Mouse (Mus musculus) intestine, embryonic 14.5 days (tissue): ENCODE results near the gene Ptger1. TPM values are rescaled to one million over a fixed set of nuclear protein-coding genes. Genes with fewer than 3 reads are reported as not detected.
A peak's percentile ranks its signal among the peaks of the same experiment; 100 is the strongest.

Experiments
- ATAC-seq: fragments of 200-750 bp; cut with Nextera tagmentation; replicated peaks from 2 replicates; pipeline ENCODE4 v1.8.0; 2017; ENCODE audit warnings: low read depth, moderate number of reproducible peaks, moderate TSS enrichment, moderate library complexity; ENCODE audit not compliant: low FRiP score, low TSS enrichment
- DNase-seq: peaks from one replicate; pipeline ENCODE4 v3.0.0-alpha.2; 2018; ENCODE audit warnings: low spot score
- H3K27ac ChIP-seq: fragments of 300-500 bp; sonication (generic); 2 replicates; pipeline ENCODE4 v1.5.1; 2014; ENCODE audit warnings: low read depth, mild to moderate bottlenecking, control low read depth
- H3K27me3 ChIP-seq: fragments of 300-500 bp; sonication (generic); replicated peaks from 2 replicates; pipeline ENCODE4 v1.6.1; 2014; ENCODE audit warnings: low read length, control low read depth; ENCODE audit not compliant: control insufficient read depth, insufficient read depth
- H3K36me3 ChIP-seq: fragments of 300-500 bp; sonication (generic); 2 replicates; pipeline ENCODE4 v1.6.1; 2014; ENCODE audit warnings: low read length, control low read depth; ENCODE audit not compliant: control insufficient read depth, insufficient read depth
- H3K4me1 ChIP-seq: fragments of 300-500 bp; sonication (generic); replicated peaks from 2 replicates; pipeline ENCODE4 v1.6.1; 2014; ENCODE audit warnings: low read length, control low read depth, mixed read lengths; ENCODE audit not compliant: control insufficient read depth, insufficient read depth
- H3K4me2 ChIP-seq: fragments of 300-500 bp; sonication (generic); 2 replicates; pipeline ENCODE4 v1.6.1; 2014; ENCODE audit warnings: low read length
- H3K4me3 ChIP-seq: fragments of 300-500 bp; sonication (generic); 2 replicates; pipeline ENCODE4 v1.5.1; 2014; ENCODE audit warnings: low read depth, low read length, control low read depth, mixed read lengths
- H3K9ac ChIP-seq: fragments of 300-500 bp; sonication (generic); 2 replicates; pipeline ENCODE4 v1.6.1; 2014; ENCODE audit warnings: mild to moderate bottlenecking, low read length
- H3K9me3 ChIP-seq: fragments of 300-500 bp; sonication (generic); 2 replicates; pipeline ENCODE4 v1.6.1; 2016; ENCODE audit warnings: low read length, control low read depth; ENCODE audit not compliant: control insufficient read depth
- WGBS: fragments of 180-500 bp; shearing (Covaris S2); extraction: QIAGEN DNeasy Blood & Tissue Kit; methylation state at CpG from one replicate; pipeline ENCODE4 v1.1.7; 2014; 5-methylcytosine and 5-hydroxymethylcytosine counted together
- polyA plus RNA-seq: library from polyadenylated mRNA; unstranded; fragments of >200 nt; fragmentation: Nextera tagmentation; extraction: Ambion mirVana; gene quantifications from 2 replicates; pipeline ENCODE4 v1.2.1, GENCODE M21; 2014

The Ptger1 gene
- polyA plus RNA-seq, result 1.3 and 2.0 TPM in 2 replicates

DNA sequence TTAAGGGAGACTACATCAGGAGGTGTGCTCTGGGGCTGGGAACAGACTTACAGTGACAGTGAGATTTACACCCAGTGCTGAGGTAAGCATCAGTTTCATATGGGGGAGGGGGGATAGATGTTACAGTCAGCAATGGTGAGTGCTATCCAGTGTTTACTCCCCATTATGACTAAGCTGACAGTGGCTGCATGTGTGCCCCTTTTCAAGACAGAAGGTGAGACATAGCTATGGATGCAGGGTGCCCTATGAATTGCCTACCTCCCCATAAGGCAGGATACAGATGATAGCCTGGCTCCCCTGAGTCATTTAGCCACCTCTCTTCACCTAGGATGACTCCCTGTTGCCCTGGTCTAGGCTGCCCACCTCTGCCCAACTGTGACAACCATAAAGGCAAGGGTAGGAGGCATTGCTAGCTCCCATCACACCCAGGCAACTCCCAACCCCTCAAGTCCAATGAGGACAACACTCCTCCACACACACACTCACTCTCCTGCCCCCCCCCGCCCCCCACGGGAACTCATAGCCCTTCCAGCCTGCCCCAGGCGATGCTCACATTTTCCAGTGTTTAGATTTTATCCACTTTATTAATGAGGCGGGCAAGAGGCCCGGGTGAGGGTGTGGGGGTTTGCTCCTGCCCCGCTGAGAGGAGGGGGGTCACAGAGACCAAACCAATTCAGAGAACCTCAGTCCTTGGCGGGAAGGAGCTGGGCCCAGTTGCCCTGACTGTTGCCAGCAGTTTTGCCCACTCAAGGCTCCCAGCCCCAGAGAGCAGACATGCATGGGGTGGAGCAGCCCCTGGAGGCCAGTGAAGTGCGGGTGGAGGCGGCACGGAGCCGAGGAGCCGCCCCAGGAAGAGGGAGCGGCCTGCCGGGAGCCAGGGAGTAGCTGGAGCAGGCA lies at the start of gene Ptger1:
Ptger1 (plus strand) TSS at position 710 of the 897 bp plus-strand sequence.
- Histone ChIP-seq H3K4me2 (peak within 1 kb of the TSS; percentile 37), H3K27me3 (no peaks in the 10 kb centered on the region), H3K9me3 (no peaks in the 10 kb centered on the region), H3K4me3 (no peak within 1 kb of the TSS), H3K27ac (peak within 1 kb of the TSS; percentile 52), H3K9ac (0 out of 2 replicates have a peak within 1 kb of the TSS, but pooled peaks have one; percentile 23), H3K36me3 (peaks cover 34% of the 10 kb centered on the region), H3K4me1 (peaks cover 64% of the 10 kb centered on the region)
- 0 out of 2 replicates have a peak, but pooled peaks have one; percentile 1 for ATAC-seq
- WGBS, result 13% methylated on average over 14 of the region's 14 CpGs
- peak; percentile 70 for DNase-seq

GRCm38 (mm10) chr8:83617111-83617510 lies 49.4 kb upstream of the Ptger1 start:
- no peak for ATAC-seq
- Histone ChIP-seq H3K4me1 (no peaks in the 10 kb centered on the region), H3K27ac (no peak overlapping the region), H3K4me3 (no peak overlapping the region), H3K36me3 (peaks cover 22% of the 10 kb centered on the region), H3K9me3 (no peaks in the 10 kb centered on the region), H3K9ac (no peak overlapping the region), H3K27me3 (no peaks in the 10 kb centered on the region), H3K4me2 (no peak overlapping the region)
- DNase-seq, result no peak
- 87% methylated on average over 2 of the region's 2 CpGs for WGBS

GRCm38 (mm10) chr8:83618566-83618965 lies 47.9 kb upstream of the Ptger1 start:
- H3K9ac ChIP-seq, result no peak overlapping the region
- ATAC-seq (no peak), DNase-seq (no peak)
- no peak overlapping the region for H3K4me2 ChIP-seq
- no peak overlapping the region for H3K4me3 ChIP-seq
- no peak overlapping the region for H3K27ac ChIP-seq
- no peaks in the 10 kb centered on the region for H3K9me3 ChIP-seq
- H3K4me1 ChIP-seq, result 0 out of 2 replicates have a peak, but pooled peaks cover 3% of the 10 kb centered on the region
- WGBS, result 95% methylated on average over 2 of the region's 2 CpGs
- peaks cover 9% of the 10 kb centered on the region; the same call in 1 of the 2 replicates for H3K36me3 ChIP-seq
- H3K27me3 ChIP-seq, result no peaks in the 10 kb centered on the region

- no peaks in the 10 kb centered on the region for H3K36me3 ChIP-seq
- no peaks in the 10 kb centered on the region for H3K9me3 ChIP-seq
- DNase-seq (no peak), ATAC-seq (no peak)
- no peak overlapping the region for H3K9ac ChIP-seq
- H3K4me3 ChIP-seq, result no peak overlapping the region
- 0 out of 2 replicates have a peak, but pooled peaks cover 3% of the 10 kb centered on the region for H3K4me1 ChIP-seq
- H3K4me2 ChIP-seq, result no peak overlapping the region
- H3K27ac ChIP-seq, result no peak overlapping the region
- no peaks in the 10 kb centered on the region for H3K27me3 ChIP-seq
- 83% methylated on average over 9 of the region's 9 CpGs for WGBS
Measured at GRCm38 (mm10) chr8:83619568-83620285, 46.8 kb upstream of the Ptger1 start.

- H3K4me3 ChIP-seq, result peak overlapping the region; percentile 24
- H3K9ac ChIP-seq, result 0 out of 2 replicates have a peak overlapping the region, but pooled peaks have one; percentile 22
- 0 out of 2 replicates have a peak, but pooled peaks cover 3% of the 10 kb centered on the region for H3K4me1 ChIP-seq
- H3K27me3 ChIP-seq, result no peaks in the 10 kb centered on the region
- H3K36me3 ChIP-seq, result no peaks in the 10 kb centered on the region
- WGBS, result 55% methylated on average over 15 of the region's 15 CpGs
- H3K4me2 ChIP-seq, result peak overlapping the region; percentile 61
- DNase-seq (no peak), ATAC-seq (no peak; the same call in 1 of the 2 replicates)
- no peaks in the 10 kb centered on the region for H3K9me3 ChIP-seq
- H3K27ac ChIP-seq, result no peak overlapping the region
Measured at GRCm38 (mm10) chr8:83621691-83622388, 44.6 kb upstream of the Ptger1 start.

- Histone ChIP-seq H3K9me3 (no peaks in the 10 kb centered on the region), H3K27me3 (no peaks in the 10 kb centered on the region), H3K4me3 (peak overlapping the region; percentile 24), H3K36me3 (no peaks in the 10 kb centered on the region), H3K4me1 (0 out of 2 replicates have a peak, but pooled peaks cover 3% of the 10 kb centered on the region), H3K4me2 (peak overlapping the region; percentile 61), H3K9ac (0 out of 2 replicates have a peak overlapping the region, but pooled peaks have one; percentile 22), H3K27ac (no peak overlapping the region)
- DNase-seq (peak; percentile 93), ATAC-seq (peak; percentile 85)
- WGBS, result 10% methylated on average over 23 of the region's 23 CpGs
Measured at GRCm38 (mm10) chr8:83622389-83622989, 44.0 kb upstream of the Ptger1 start.

DNA sequence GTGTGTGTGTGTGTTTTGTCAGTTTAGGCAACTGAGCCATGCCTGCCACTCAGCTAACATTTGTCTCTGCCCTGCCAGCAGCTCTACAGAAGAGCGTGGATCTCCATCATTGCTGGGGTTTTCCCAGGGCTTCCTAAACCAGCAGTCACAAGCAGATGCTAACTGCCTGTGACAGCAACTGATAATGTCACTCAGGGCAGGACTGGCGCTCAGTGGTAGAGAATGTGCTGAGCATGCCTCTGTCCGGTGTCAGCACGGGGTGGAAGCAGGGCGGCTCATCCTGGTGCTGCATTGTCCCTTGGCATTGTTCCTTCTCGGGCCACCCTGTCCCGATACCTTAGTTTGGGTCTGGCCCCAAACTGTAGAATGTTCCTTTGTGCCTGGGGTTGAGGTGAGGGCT lies 42.9 kb upstream of the Ptger1 start:
- Histone ChIP-seq H3K27ac (no peak overlapping the region), H3K27me3 (no peaks in the 10 kb centered on the region), H3K9ac (no peak overlapping the region), H3K9me3 (no peaks in the 10 kb centered on the region), H3K4me3 (no peak overlapping the region), H3K4me1 (0 out of 2 replicates have a peak, but pooled peaks cover 3% of the 10 kb centered on the region), H3K4me2 (no peak overlapping the region), H3K36me3 (no peaks in the 10 kb centered on the region)
- no peak for ATAC-seq
- no peak for DNase-seq
- WGBS, result 90% methylated on average over 7 of the region's 7 CpGs

- ATAC-seq, result no peak
- DNase-seq, result no peak
Measured at GRCm38 (mm10) chr8:83624739-83625138, 41.7 kb upstream of the Ptger1 start.

More at GRCm38 (mm10) chr8:83624739-83625138, 41.7 kb upstream of the Ptger1 start:
- no peak overlapping the region for H3K4me2 ChIP-seq
- no peak overlapping the region for H3K27ac ChIP-seq
- WGBS, result 36% methylated on average over 3 of the region's 3 CpGs
- H3K4me1 ChIP-seq, result 0 out of 2 replicates have a peak, but pooled peaks cover 3% of the 10 kb centered on the region
- H3K36me3 ChIP-seq, result no peaks in the 10 kb centered on the region
- no peaks in the 10 kb centered on the region for H3K27me3 ChIP-seq
- H3K9ac ChIP-seq, result no peak overlapping the region
- no peaks in the 10 kb centered on the region for H3K9me3 ChIP-seq
- H3K4me3 ChIP-seq, result no peak overlapping the region
